Mouse (Mus musculus): ENCODE data around the gene Get4. TPM values are rescaled to one million over a fixed set of nuclear protein-coding genes. Genes with fewer than 3 reads are reported as not detected.

Gene Get4
- polyA plus RNA-seq, 1 experiment from 2014 or later = 144 TPM

DNA sequence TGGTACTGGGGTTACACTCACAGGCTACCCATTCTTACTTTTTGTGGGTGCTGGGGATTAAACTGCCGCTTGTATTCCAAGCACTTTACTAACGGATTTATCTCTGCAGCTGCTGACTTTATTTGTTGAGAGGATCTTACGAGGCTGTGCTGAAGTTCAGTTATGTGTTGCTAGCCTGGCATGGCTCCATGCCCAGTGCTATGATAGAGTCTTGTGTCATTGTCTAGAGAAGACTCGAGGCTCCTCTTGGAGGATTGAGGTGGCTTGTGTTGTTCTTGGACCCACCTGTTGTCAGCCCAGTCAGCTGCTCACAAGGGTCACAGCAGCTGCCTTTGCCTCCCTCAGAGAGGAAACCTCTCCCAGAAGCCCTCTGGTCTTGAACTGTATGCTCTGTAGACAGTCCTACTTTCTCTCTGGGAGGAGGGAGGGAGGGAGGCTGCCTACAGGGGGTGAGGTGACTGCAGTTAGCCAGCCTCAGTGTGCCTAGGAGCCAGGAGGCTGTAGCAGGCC lies 32.1 kb upstream of the Get4 start:
- Histone ChIP-seq H3K27me3 (replicated peaks) (no peaks in the 10 kb centered on the region), H3K4me3 (replicated peaks) (no peak overlapping the region), H3K4me1 (no peaks in the 10 kb centered on the region), H3K9me3 (no peaks in the 10 kb centered on the region), H3K36me3 (peaks cover 20% of the 10 kb centered on the region), H3K9ac (no peak overlapping the region), H3K4me2 (no peak overlapping the region), H3K27ac (no peak overlapping the region)
- no peak for ATAC-seq (ENCODE audit: insufficient read depth, low FRiP score, low read depth)
- 85% methylated on average over 4 of the region's 4 CpGs for WGBS

DNA sequence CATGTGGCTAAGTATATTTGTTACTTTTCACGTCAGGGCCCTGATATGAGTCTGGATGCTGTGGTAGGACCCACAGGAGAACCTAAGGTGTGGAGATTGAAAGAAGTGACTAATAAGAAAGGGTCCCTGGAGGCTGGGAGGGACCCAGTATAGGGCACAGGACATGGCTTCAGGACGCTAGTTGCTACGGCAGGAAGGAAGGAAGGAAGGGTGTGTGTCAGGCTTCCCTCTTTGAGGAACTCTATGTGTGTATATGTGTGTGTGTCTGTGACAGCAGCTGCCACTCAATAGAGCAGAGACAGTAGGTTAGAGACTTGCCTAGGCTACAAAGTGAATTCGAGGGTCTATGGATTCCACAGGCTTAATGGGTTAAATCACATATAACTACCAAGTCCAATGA lies 31.5 kb upstream of the Get4 start:
- H3K27ac ChIP-seq = no peak overlapping the region
- ATAC-seq (ENCODE audit: insufficient read depth, low FRiP score, low read depth) = no peak
- no peak overlapping the region for H3K4me2 ChIP-seq
- no peaks in the 10 kb centered on the region for H3K27me3 ChIP-seq (replicated peaks)
- peaks cover 21% of the 10 kb centered on the region for H3K36me3 ChIP-seq
- no peaks in the 10 kb centered on the region for H3K9me3 ChIP-seq
- 87% methylated on average over 4 of the region's 4 CpGs for WGBS
- H3K4me3 ChIP-seq (replicated peaks) = no peak overlapping the region
- no peaks in the 10 kb centered on the region for H3K4me1 ChIP-seq
- H3K9ac ChIP-seq = no peak overlapping the region

DNA sequence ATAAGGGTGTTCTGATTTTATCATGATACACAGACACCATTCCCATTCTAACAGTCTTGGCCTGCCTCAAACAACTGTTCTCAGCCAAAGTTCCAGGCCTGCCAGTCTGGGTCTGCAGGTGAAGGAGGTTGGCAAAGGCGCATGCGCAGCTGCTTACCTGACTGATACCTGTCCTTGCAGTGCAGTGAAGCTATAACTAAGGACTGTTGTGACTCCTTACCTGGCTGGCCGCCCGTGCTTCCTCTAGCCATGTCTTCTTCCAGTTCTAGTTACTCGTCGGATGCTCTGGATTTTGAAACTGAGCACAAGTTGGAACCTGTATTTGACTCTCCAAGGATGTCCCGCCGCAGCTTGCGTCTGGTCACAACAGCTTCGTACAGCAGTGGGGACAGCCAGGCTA lies 28.8 kb upstream of the Get4 start:
- no peaks in the 10 kb centered on the region for H3K9me3 ChIP-seq
- H3K4me3 ChIP-seq (replicated peaks) = no peak overlapping the region
- WGBS = 89% methylated on average over 10 of the region's 10 CpGs
- no peak overlapping the region for H3K9ac ChIP-seq
- H3K4me2 ChIP-seq = no peak overlapping the region
- ATAC-seq (ENCODE audit: insufficient read depth, low FRiP score, low read depth) = no peak
- H3K36me3 ChIP-seq = peaks cover 36% of the 10 kb centered on the region
- no peaks in the 10 kb centered on the region for H3K4me1 ChIP-seq
- H3K27ac ChIP-seq = no peak overlapping the region
- H3K27me3 ChIP-seq (replicated peaks) = no peaks in the 10 kb centered on the region

DNA sequence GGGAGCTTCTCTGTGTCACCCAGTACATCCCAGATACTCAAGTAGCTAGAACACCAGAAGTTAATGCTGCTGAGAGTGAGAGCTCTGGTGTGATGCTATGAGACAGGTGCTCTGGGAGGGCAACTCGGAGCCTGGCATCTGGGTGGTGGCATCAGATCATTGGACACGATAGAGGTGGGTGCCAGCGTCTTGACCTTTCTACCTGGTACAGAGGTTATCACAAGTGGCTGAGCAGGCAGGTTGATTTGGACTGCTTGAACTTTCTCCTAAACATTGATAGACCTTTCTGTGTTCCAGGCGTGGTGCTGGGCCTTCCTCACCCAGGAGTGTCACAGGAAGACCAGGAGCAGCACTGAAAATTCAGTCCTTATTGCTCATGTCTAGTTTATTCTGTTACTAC lies 24.9 kb upstream of the Get4 start:
- no peaks in the 10 kb centered on the region for H3K27me3 ChIP-seq (replicated peaks)
- ATAC-seq (ENCODE audit: insufficient read depth, low FRiP score, low read depth) = no peak
- H3K4me1 ChIP-seq = no peaks in the 10 kb centered on the region
- no peak overlapping the region for H3K27ac ChIP-seq
- no peak overlapping the region for H3K9ac ChIP-seq
- H3K4me3 ChIP-seq (replicated peaks) = no peak overlapping the region
- H3K9me3 ChIP-seq = no peaks in the 10 kb centered on the region
- no peak overlapping the region for H3K4me2 ChIP-seq
- WGBS = 93% methylated on average over 4 of the region's 4 CpGs
- H3K36me3 ChIP-seq = peaks cover 52% of the 10 kb centered on the region

DNA sequence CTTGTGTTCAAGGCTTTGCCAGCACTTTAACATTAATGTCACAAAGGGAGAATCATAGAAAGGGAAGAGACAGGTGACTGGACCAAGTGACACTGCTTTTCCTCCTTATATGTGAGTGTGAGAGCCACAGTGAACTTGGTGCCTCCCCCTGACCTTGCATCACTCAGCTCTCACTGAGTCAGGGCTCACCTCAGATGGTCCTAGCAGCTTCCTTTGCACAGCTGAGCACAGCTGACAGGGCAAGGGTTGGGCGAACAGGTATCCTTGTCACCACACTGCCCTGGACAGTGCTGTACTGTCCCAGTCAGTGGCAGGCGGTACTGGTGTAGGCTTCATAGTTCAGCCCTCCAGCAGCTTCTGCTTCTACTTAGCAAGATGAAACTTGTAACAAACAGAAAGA lies 24.5 kb upstream of the Get4 start:
- ATAC-seq (ENCODE audit: insufficient read depth, low FRiP score, low read depth) = no peak
- Histone ChIP-seq H3K27me3 (replicated peaks) (no peaks in the 10 kb centered on the region), H3K9me3 (no peaks in the 10 kb centered on the region), H3K36me3 (peaks cover 52% of the 10 kb centered on the region), H3K4me1 (no peaks in the 10 kb centered on the region), H3K9ac (no peak overlapping the region), H3K27ac (no peak overlapping the region), H3K4me2 (no peak overlapping the region), H3K4me3 (replicated peaks) (no peak overlapping the region)
- WGBS = 95% methylated on average over 2 of the region's 2 CpGs

DNA sequence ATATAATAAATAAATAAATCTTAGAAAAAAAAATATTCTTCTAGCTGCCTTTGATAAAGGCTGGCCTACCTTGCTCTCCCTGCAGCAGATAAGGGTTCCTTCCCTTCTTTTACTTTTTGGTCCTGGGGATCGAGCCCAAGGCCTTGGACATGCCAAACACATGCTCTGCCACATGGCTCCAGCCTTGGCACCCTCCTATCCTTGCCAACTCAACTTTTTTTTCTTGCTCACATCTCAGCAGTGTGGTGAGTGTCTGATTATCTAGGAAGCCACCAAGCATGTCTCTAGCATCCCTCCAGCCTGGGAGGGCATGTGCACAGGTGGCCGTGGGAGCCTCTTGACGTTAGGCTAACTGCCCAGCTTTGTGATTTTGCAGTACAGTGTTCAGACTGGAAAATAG lies 23.8 kb upstream of the Get4 start:
- peaks cover 59% of the 10 kb centered on the region for H3K36me3 ChIP-seq
- H3K9ac ChIP-seq = no peak overlapping the region
- no peak overlapping the region for H3K27ac ChIP-seq
- H3K27me3 ChIP-seq (replicated peaks) = no peaks in the 10 kb centered on the region
- no peak overlapping the region for H3K4me3 ChIP-seq (replicated peaks)
- no peaks in the 10 kb centered on the region for H3K9me3 ChIP-seq
- H3K4me2 ChIP-seq = no peak overlapping the region
- ATAC-seq (ENCODE audit: insufficient read depth, low FRiP score, low read depth) = no peak
- H3K4me1 ChIP-seq = no peaks in the 10 kb centered on the region
- 92% methylated on average over 3 of the region's 3 CpGs for WGBS

DNA sequence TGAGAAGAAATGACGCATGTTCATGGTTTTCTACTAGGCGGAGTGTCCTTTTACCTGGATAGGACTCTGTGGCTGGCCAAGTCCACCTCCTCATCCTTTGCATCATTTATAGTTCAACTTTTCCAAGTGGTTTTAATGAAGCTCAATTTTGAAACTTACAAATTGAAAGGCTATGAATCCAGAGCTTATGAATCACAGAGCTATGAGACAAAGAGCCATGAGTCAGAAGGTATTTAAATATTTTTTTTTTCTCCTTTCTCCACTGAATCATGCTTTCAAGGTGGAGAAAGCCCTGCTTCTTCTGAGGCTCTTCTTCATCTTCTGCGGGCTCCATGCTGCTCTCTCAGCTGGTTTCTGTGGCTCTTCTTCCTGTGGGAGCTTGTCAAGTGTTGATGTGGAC lies 22.4 kb upstream of the Get4 start:
- Histone ChIP-seq H3K27ac (no peak overlapping the region), H3K9ac (no peak overlapping the region), H3K36me3 (peaks cover 73% of the 10 kb centered on the region), H3K4me3 (replicated peaks) (no peak overlapping the region), H3K4me1 (no peaks in the 10 kb centered on the region), H3K4me2 (no peak overlapping the region), H3K27me3 (replicated peaks) (no peaks in the 10 kb centered on the region), H3K9me3 (no peaks in the 10 kb centered on the region)
- ATAC-seq (ENCODE audit: insufficient read depth, low FRiP score, low read depth) = no peak
- 95% methylated on average over 3 of the region's 3 CpGs for WGBS

DNA sequence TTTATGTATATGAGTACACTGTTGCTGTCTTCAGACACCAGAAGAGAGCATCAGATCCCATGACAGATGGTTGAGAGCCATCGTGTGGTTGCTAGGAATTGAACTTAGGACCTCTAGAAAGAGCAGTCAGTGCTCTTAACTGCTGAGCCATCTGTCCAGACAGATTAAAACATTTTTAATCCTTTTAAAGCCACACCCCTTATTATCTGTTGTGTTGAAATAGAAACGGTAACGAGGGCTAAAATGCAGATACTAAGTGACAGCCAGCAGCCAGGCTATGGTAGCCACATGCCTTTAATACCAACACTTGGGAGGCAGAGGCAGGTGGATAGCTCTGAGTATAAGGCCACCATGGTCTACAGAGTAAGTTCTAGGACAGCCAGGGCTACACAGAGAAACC lies 20.0 kb upstream of the Get4 start:
- H3K4me1 ChIP-seq = no peaks in the 10 kb centered on the region
- H3K27me3 ChIP-seq (replicated peaks) = no peaks in the 10 kb centered on the region
- H3K9me3 ChIP-seq = no peaks in the 10 kb centered on the region
- no peak overlapping the region for H3K27ac ChIP-seq
- no peak overlapping the region for H3K9ac ChIP-seq
- peaks cover 76% of the 10 kb centered on the region for H3K36me3 ChIP-seq
- ATAC-seq (ENCODE audit: insufficient read depth, low FRiP score, low read depth) = no peak
- H3K4me3 ChIP-seq (replicated peaks) = no peak overlapping the region
- H3K4me2 ChIP-seq = no peak overlapping the region
- WGBS = 73% methylated on average over 3 of the region's 3 CpGs

DNA sequence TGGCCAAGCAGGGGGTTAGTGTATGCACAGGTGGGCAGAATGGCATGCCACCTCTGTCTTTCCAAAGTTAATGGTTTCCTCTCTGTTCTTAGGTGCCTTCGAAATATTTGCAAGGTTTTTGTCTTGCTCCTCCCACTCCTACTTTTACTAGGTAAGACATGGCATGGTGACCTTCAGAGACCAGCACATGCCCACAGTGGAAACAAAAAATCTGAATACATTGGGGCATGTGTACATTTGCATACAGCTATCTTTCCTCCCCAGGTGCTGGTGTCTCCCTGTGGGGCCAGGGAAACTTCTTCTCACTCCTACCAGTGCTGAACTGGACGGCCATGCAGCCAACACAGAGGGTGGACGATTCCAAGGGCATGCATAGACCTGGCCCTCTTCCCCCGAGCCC lies 17.7 kb upstream of the Get4 start:
- Histone ChIP-seq H3K4me2 (no peak overlapping the region), H3K27ac (no peak overlapping the region), H3K27me3 (replicated peaks) (no peaks in the 10 kb centered on the region), H3K9me3 (no peaks in the 10 kb centered on the region), H3K4me3 (replicated peaks) (no peak overlapping the region), H3K36me3 (peaks cover 72% of the 10 kb centered on the region), H3K9ac (no peak overlapping the region), H3K4me1 (no peaks in the 10 kb centered on the region)
- 90% methylated on average over 4 of the region's 4 CpGs for WGBS
- ATAC-seq (ENCODE audit: insufficient read depth, low FRiP score, low read depth) = no peak

DNA sequence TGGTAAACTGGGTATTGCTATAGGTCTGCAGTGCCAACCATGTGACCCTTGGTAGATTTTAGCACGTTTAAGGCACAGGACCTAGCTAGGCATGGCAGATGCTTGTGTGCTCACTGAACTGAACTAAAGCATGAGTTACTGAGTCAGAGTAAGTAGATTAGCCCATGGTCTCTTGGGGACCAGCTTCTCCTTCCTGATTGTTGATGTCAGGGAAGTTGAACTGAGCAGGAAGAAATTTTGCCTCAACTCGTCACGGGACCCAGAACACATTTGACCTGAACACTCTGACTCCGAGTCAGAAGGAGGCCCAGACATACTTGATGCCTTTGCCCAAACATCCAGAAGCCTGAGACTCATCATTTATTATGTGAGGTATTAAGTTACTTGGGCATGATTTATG lies 14.7 kb upstream of the Get4 start:
- WGBS = 60% methylated on average over 4 of the region's 4 CpGs
- H3K36me3 ChIP-seq = peaks cover 77% of the 10 kb centered on the region
- H3K4me1 ChIP-seq = no peaks in the 10 kb centered on the region
- no peak overlapping the region for H3K4me2 ChIP-seq
- no peaks in the 10 kb centered on the region for H3K9me3 ChIP-seq
- no peak overlapping the region for H3K9ac ChIP-seq
- H3K27me3 ChIP-seq (replicated peaks) = no peaks in the 10 kb centered on the region
- H3K27ac ChIP-seq = no peak overlapping the region
- no peak for ATAC-seq (ENCODE audit: insufficient read depth, low FRiP score, low read depth)
- no peak overlapping the region for H3K4me3 ChIP-seq (replicated peaks)

DNA sequence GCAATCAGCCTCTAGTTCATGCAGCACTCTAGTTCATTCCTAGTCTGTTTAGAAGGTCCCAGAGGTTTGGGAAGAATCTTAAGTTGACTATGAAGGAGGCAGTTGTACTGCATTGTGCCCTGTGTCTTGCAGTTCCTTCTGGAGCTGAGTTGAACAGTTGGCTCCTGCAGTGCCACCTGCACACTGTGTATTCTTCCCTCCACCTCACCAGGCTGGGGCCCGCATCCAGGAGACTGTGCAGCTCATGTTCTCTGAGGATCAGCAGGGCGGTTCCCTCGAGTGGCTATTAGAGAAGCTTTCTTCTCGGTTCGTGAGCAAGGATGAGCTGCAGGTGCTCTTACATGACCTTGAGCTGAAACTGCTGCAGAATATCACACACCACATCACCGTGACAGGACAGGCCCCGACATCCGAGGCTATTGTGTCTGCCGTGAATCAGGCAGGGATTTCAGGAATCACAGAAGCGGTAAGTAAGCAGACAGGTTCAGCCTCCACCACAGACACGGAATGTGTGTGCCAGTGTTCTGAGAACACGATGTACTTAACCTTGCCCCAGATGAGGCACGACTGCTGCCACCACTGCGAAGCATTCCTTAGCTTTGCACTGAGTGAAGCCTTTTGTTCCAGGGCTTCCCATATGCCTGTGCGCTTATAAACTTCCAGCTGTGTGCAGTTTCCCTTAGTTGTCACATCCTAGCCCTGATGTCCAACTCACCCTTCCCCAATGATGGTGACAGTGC lies 10.9 kb upstream of the Get4 start:
- Histone ChIP-seq H3K9ac (no peak overlapping the region), H3K27ac (peak overlapping the region; percentile 31; the same call in 1 of the 2 replicates), H3K36me3 (peaks cover 63% of the 10 kb centered on the region), H3K4me1 (no peaks in the 10 kb centered on the region), H3K27me3 (replicated peaks) (no peaks in the 10 kb centered on the region), H3K4me2 (no peak overlapping the region), H3K4me3 (replicated peaks) (no peak overlapping the region), H3K9me3 (no peaks in the 10 kb centered on the region)
- ATAC-seq (ENCODE audit: insufficient read depth, low FRiP score, low read depth) = no peak
- WGBS = 85% methylated on average over 15 of the region's 15 CpGs

DNA sequence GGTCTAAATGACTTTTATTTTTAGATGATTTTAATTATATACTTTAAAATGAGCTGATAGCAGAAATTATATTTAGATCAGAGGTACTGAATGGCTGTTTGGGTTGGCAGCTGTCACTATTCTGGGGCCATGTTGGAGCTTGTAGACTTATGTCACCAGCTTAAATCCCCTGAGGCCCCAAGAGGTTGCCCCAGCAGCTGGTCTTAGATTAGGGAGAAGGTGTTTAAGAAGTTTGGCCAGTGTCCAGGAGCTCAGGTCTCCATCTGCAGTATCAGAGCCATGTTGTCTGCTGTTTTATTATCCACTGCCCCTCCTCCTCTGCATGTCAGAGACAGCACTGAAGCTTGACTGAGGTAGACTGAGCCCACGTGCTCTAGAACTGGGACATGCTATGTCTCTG lies 8.7 kb upstream of the Get4 start:
- no peak overlapping the region for H3K4me3 ChIP-seq (replicated peaks)
- H3K9me3 ChIP-seq = no peaks in the 10 kb centered on the region
- H3K27me3 ChIP-seq (replicated peaks) = no peaks in the 10 kb centered on the region
- no peak overlapping the region for H3K9ac ChIP-seq
- ATAC-seq (ENCODE audit: insufficient read depth, low FRiP score, low read depth) = no peak
- H3K4me1 ChIP-seq = no peaks in the 10 kb centered on the region
- H3K36me3 ChIP-seq = peaks cover 69% of the 10 kb centered on the region
- H3K27ac ChIP-seq = no peak overlapping the region
- no peak overlapping the region for H3K4me2 ChIP-seq
- 69% methylated on average over 1 of the region's 1 CpGs for WGBS

DNA sequence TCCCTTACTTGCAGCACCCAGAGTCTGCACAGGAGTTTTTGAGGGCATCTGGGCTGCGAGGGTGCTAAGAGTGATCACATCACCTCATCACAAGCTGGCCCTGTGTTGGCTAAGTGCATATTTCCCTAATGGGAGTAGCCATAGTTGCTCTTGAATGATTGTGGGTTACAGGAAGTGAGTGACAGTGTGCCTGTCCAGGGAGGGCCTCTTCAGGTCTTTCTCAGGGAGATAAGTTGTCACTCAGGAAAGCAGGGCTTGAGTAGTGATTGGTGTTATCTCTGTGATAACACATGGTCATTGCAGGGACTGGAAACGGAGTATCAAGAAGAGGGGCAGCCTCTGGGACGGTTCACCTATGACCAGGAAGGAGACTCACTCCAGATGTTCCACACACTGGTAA lies 4.4 kb upstream of the Get4 start:
- no peak overlapping the region for H3K27ac ChIP-seq
- peaks cover 6% of the 10 kb centered on the region for H3K4me1 ChIP-seq
- no peaks in the 10 kb centered on the region for H3K9me3 ChIP-seq
- no peak overlapping the region for H3K9ac ChIP-seq
- 89% methylated on average over 3 of the region's 3 CpGs for WGBS
- H3K4me3 ChIP-seq (replicated peaks) = no peak overlapping the region
- no peaks in the 10 kb centered on the region for H3K27me3 ChIP-seq (replicated peaks)
- no peak for ATAC-seq (ENCODE audit: insufficient read depth, low FRiP score, low read depth)
- H3K36me3 ChIP-seq = peaks cover 50% of the 10 kb centered on the region
- no peak overlapping the region for H3K4me2 ChIP-seq

Data from stomach, embryonic 15.5 days (tissue).